Mouse (Mus musculus) liver, embryonic 15.5 days (tissue): ENCODE measurements around the gene Evx1. TPM values are rescaled to one million over a fixed set of nuclear protein-coding genes. Genes with fewer than 3 reads are reported as not detected.

Experiments used
- ATAC-seq: fragments of 200-750 bp; cut with Nextera tagmentation; 2 replicates; pipeline ENCODE4 v1.8.0; 2017; ENCODE audit warnings: moderate number of reproducible peaks, mild to moderate bottlenecking, moderate library complexity; ENCODE audit not compliant: insufficient read depth
- H3K27ac ChIP-seq: fragments of 300-500 bp; sonication (generic); replicated peaks from 2 replicates; pipeline ENCODE4 v1.5.1; 2015; ENCODE audit warnings: mild to moderate bottlenecking, inconsistent platforms
- H3K27me3 ChIP-seq: fragments of 300-500 bp; sonication (generic); 2 replicates; pipeline ENCODE4 v1.6.1; 2015; ENCODE audit warnings: mild to moderate bottlenecking, inconsistent platforms
- H3K36me3 ChIP-seq: fragments of 300-500 bp; sonication (generic); replicated peaks from 2 replicates; pipeline ENCODE4 v1.6.1; 2015; ENCODE audit warnings: moderate library complexity, mild to moderate bottlenecking, inconsistent platforms
- H3K4me1 ChIP-seq: fragments of 300-500 bp; sonication (generic); replicated peaks from 2 replicates; pipeline ENCODE4 v1.6.1; 2015; ENCODE audit warnings: inconsistent platforms
- H3K4me2 ChIP-seq: fragments of 300-500 bp; sonication (generic); 2 replicates; pipeline ENCODE4 v1.6.1; 2015; ENCODE audit warnings: moderate library complexity, mild to moderate bottlenecking, inconsistent platforms
- H3K4me3 ChIP-seq: fragments of 300-500 bp; sonication (generic); replicated peaks from 2 replicates; pipeline ENCODE4 v1.5.1; 2015; ENCODE audit warnings: mild to moderate bottlenecking, inconsistent platforms
- H3K9ac ChIP-seq: fragments of 300-500 bp; sonication (generic); 2 replicates; pipeline ENCODE4 v1.6.1; 2015; ENCODE audit warnings: moderate library complexity, mild to moderate bottlenecking, inconsistent platforms
- H3K9me3 ChIP-seq: fragments of 300-500 bp; sonication (generic); replicated peaks from 2 replicates; pipeline ENCODE4 v1.6.1; 2016; ENCODE audit warnings: inconsistent platforms
- WGBS: fragments of 180-500 bp; shearing (Covaris S2); methylation state at CpG from one replicate; pipeline ENCODE4 v1.1.7; 2015; ENCODE audit warnings: mixed read lengths; ENCODE audit not compliant: insufficient replicate concordance; 5-methylcytosine and 5-hydroxymethylcytosine counted together
- polyA plus RNA-seq: library from polyadenylated mRNA; unstranded; fragments of >200 nt; fragmentation: Nextera tagmentation; extraction: Ambion mirVana; gene quantifications from 2 replicates; pipeline ENCODE4 v1.2.1, GENCODE M21; 2015

Evx1 gene
- polyA plus RNA-seq, 1 experiment from 2014 or later = not detected

DNA sequence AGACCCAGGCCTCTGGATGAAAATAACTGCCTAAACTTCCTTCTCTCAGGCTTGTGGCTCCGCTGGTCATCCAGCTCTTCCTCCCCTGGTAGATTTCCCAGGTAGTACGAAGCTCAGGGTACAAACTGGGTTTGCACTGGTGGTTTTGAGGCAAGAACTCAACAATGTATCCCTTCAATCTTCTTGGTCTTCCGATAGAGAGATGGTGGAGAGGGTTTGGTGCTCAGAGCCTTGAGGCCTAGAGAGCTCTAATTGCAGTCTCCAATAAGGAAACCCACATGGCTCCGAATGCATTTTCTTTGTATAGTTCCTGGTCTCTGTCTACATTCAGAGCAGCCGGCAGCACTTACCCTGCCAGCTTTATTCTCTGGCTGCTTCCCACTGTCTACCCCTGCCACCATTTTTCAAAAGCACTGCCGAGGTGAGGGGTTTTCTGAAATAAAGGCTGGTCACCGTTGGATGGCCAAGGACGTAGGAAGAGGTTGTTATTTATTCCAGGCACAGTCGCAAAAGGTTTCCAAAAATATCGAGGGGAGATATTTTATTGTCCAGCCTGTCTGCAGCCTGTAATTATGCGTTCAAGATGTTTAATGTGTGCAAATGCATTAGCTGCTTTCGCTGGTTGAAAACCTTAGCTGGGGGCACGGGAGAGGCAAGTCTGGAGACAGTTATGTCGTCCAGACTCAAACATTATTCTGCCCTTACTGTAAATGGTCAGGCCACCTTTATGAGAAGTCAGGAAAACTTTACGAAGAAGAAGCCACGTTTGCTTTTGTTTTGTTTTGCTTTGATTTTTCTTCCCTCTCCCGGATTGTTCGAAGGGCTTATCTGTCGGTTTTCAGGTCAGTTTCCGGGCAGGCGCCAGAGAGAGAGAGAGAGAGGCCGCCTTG, 40.3 kb upstream of the Evx1 start:
- Histone ChIP-seq H3K27me3 (peaks cover 99% of the 10 kb centered on the region), H3K4me2 (no peak overlapping the region), H3K36me3 (no peaks in the 10 kb centered on the region), H3K9me3 (no peaks in the 10 kb centered on the region), H3K4me3 (no peak overlapping the region), H3K9ac (no peak overlapping the region), H3K27ac (no peak overlapping the region), H3K4me1 (no peaks in the 10 kb centered on the region)
- no peak for ATAC-seq
- 9% methylated on average over 22 of the region's 22 CpGs for WGBS

DNA sequence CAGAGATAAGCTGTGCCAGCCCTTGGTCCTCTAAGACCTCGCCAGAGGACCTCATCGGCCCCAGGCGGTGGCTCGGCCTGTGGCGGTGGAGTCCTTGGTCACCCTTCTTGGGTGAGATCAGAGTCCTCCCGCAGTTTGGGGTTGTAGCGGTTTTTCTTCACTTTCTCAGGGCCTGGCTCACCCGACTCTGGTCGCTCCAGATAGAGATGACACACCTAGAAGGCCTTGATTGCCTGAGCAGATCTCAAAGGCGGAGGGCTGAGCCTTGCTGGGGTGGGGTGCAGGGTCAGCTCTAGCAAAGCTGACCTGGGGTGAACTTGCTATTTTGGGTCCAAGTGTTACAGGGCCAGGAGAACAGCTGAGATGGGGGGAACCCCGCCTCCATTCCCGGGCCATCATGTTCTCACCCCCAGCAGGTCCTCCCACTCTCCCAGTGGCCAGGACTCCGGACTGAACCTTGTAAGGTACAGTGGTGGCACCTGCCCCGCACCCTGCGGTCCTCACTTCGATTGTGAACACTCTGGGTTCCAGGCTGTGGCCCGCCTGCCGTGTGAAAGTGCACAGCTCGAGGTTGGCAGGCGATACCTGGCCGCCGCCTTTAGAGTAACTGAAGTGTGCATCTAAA, 39.5 kb upstream of the Evx1 start:
- Histone ChIP-seq H3K4me3 (no peak overlapping the region), H3K4me1 (no peaks in the 10 kb centered on the region), H3K9me3 (no peaks in the 10 kb centered on the region), H3K9ac (no peak overlapping the region), H3K4me2 (no peak overlapping the region), H3K27me3 (peaks cover 94% of the 10 kb centered on the region), H3K27ac (no peak overlapping the region), H3K36me3 (no peaks in the 10 kb centered on the region)
- ATAC-seq = no peak
- 4% methylated on average over 22 of the region's 22 CpGs for WGBS

- WGBS = 7% methylated on average over 11 of the region's 11 CpGs
- H3K4me1 ChIP-seq = no peaks in the 10 kb centered on the region
- no peak overlapping the region for H3K4me3 ChIP-seq
- peaks cover 86% of the 10 kb centered on the region for H3K27me3 ChIP-seq
- H3K4me2 ChIP-seq = no peak overlapping the region
- no peak overlapping the region for H3K27ac ChIP-seq
- no peak overlapping the region for H3K9ac ChIP-seq
- H3K9me3 ChIP-seq = no peaks in the 10 kb centered on the region
- no peak for ATAC-seq
- H3K36me3 ChIP-seq = no peaks in the 10 kb centered on the region
These were observed 38.7 kb upstream of the Evx1 start for GRCm38 (mm10) chr6:52274576-52274975.

GRCm38 (mm10) chr6:52275563-52276280, 37.6 kb upstream of the Evx1 start:
- no peak for ATAC-seq
- Histone ChIP-seq H3K27me3 (peaks cover 78% of the 10 kb centered on the region), H3K4me1 (no peaks in the 10 kb centered on the region), H3K4me2 (no peak overlapping the region), H3K4me3 (no peak overlapping the region), H3K9ac (no peak overlapping the region), H3K9me3 (no peaks in the 10 kb centered on the region), H3K27ac (no peak overlapping the region), H3K36me3 (no peaks in the 10 kb centered on the region)
- WGBS = 19% methylated on average over 8 of the region's 8 CpGs

GRCm38 (mm10) chr6:52276382-52276781, 36.9 kb upstream of the Evx1 start:
- H3K4me1 ChIP-seq = no peaks in the 10 kb centered on the region
- 7% methylated on average over 6 of the region's 6 CpGs for WGBS
- no peak overlapping the region for H3K4me3 ChIP-seq
- H3K27ac ChIP-seq = no peak overlapping the region
- H3K4me2 ChIP-seq = no peak overlapping the region
- no peaks in the 10 kb centered on the region for H3K36me3 ChIP-seq
- ATAC-seq = no peak
- H3K27me3 ChIP-seq = peaks cover 78% of the 10 kb centered on the region
- H3K9me3 ChIP-seq = no peaks in the 10 kb centered on the region
- H3K9ac ChIP-seq = no peak overlapping the region

GRCm38 (mm10) chr6:52276920-52277319, 36.4 kb upstream of the Evx1 start:
- no peaks in the 10 kb centered on the region for H3K4me1 ChIP-seq
- ATAC-seq = no peak
- no peak overlapping the region for H3K27ac ChIP-seq
- H3K36me3 ChIP-seq = no peaks in the 10 kb centered on the region
- no peak overlapping the region for H3K9ac ChIP-seq
- peaks cover 74% of the 10 kb centered on the region for H3K27me3 ChIP-seq
- H3K4me2 ChIP-seq = no peak overlapping the region
- 15% methylated on average over 5 of the region's 5 CpGs for WGBS
- H3K9me3 ChIP-seq = no peaks in the 10 kb centered on the region
- no peak overlapping the region for H3K4me3 ChIP-seq

DNA sequence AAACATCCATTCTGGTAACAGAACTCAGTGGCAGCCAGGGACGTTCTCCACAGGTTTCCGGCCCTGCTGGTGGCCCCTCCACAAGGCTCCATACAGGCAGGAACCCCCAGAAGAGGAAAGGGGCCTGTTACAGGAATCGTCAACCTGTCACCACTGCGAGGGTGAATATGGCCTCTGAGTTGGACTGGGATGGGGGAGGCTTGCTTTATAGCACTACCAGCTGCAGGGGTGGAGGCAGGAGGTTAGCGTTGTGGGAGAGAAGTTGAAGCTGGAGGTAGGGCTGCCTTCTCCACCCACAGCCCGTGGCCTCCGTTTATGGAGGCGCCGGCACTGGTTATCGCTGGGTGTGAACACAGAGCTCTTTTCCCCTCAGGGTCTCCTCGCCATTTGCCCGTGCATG, 32.2 kb upstream of the Evx1 start:
- Histone ChIP-seq H3K9me3 (no peaks in the 10 kb centered on the region), H3K9ac (no peak overlapping the region), H3K4me2 (no peak overlapping the region), H3K27ac (no peak overlapping the region), H3K4me1 (no peaks in the 10 kb centered on the region), H3K27me3 (peaks cover 39% of the 10 kb centered on the region), H3K36me3 (no peaks in the 10 kb centered on the region), H3K4me3 (no peak overlapping the region)
- ATAC-seq = no peak
- 36% methylated on average over 12 of the region's 12 CpGs for WGBS

GRCm38 (mm10) chr6:52283896-52284295, 29.4 kb upstream of the Evx1 start:
- WGBS = 71% methylated on average over 5 of the region's 5 CpGs

GRCm38 (mm10) chr6:52290186-52290585, 23.1 kb upstream of the Evx1 start:
- no peaks in the 10 kb centered on the region for H3K9me3 ChIP-seq
- no peak for ATAC-seq
- H3K36me3 ChIP-seq = no peaks in the 10 kb centered on the region
- no peak overlapping the region for H3K9ac ChIP-seq
- H3K4me3 ChIP-seq = no peak overlapping the region
- no peak overlapping the region for H3K4me2 ChIP-seq
- 13% methylated on average over 12 of the region's 12 CpGs for WGBS
- H3K27me3 ChIP-seq = peaks cover 70% of the 10 kb centered on the region
- H3K4me1 ChIP-seq = no peaks in the 10 kb centered on the region
- no peak overlapping the region for H3K27ac ChIP-seq

More at GRCm38 (mm10) chr6:52283896-52284295, 29.4 kb upstream of the Evx1 start:
- no peak overlapping the region for H3K4me3 ChIP-seq
- no peak for ATAC-seq
- peaks cover 31% of the 10 kb centered on the region for H3K27me3 ChIP-seq
- no peak overlapping the region for H3K9ac ChIP-seq
- H3K9me3 ChIP-seq = no peaks in the 10 kb centered on the region
- H3K4me2 ChIP-seq = no peak overlapping the region
- no peak overlapping the region for H3K27ac ChIP-seq
- no peaks in the 10 kb centered on the region for H3K36me3 ChIP-seq
- H3K4me1 ChIP-seq = no peaks in the 10 kb centered on the region

DNA sequence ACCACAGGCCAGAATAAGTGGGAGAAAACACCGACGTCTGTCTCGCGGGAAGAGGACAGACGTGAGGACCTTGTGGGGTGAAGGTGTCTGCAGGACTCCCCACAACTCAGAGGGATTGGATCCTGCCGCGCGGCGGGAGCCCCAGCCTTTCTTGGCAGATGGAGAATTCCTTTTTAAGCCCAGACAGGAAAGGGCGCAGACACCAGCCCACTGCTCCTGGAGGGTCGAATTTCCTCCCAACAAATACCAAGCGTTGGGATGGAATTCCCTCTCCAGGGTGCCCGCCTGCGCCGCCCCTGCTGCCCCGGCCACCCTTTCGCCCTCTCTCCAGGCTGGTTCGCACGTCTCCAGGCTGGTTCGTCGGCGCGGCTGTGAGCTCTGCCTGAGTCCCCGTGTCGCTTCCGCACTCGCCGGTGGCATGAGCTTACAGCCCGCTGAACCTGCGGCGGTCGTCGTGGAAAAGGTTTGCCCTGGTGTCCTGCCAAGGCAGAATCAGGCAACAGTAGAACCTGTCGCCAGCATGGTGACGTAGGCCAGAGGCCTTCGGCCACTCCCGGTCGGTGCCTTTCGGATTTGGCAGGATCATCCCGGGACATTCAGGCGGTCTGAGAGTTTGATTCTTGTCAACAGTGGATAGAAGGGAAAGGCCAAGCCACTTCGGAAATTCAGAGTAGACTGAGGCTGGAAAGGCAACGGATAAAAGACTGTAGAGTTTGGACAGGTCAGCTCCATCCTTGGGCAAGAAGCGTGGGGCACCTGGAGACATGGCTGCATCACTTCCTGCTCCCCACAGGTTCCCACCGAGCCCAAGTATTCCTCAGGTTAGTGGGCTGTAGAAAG, 22.1 kb upstream of the Evx1 start:
- no peaks in the 10 kb centered on the region for H3K36me3 ChIP-seq
- H3K4me2 ChIP-seq = peak overlapping the region; percentile 24
- H3K9ac ChIP-seq = no peak overlapping the region
- no peak for ATAC-seq
- 5% methylated on average over 45 of the region's 45 CpGs for WGBS
- H3K27me3 ChIP-seq = peaks cover 70% of the 10 kb centered on the region
- H3K4me1 ChIP-seq = no peaks in the 10 kb centered on the region
- H3K9me3 ChIP-seq = no peaks in the 10 kb centered on the region
- no peak overlapping the region for H3K4me3 ChIP-seq
- H3K27ac ChIP-seq = no peak overlapping the region
